Mouse (Mus musculus): ENCODE results near the gene Gm3476.
A peak's percentile ranks its signal among the peaks of the same experiment; 100 is the strongest.
"Not testable (repeated sequence)": the region's sequence is repeated elsewhere in the genome, so short reads cannot be mapped to it uniquely, and the experiment has no call there.

Gene Gm3476

GRCm38 (mm10) chr14:6125707-6126106 is at the start of gene Gm3476:
Gene Gm3476 (minus strand): TSS chr14:6125807.
- not testable (repeated sequence) for DNase-seq (ENCODE audit: low read depth, low spot score)

DNA sequence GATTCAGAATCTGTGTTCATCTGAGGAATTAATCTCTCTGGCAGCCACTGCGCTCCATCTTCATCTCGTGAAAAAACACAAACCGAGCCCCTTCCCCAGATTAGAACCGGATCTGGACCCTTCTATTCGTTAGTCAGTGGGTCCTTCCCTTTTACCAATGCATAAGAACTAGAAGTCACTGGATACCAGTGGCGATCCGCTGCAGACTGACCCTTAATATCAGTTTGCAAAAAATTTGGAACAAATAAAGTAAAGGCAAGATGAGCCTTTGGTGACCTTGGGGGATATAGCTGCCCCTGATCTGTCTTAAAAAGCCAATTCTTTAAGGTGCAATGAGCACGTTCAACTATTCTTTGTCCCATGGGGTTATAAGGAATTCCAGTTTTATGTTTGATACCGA is 37.9 kb upstream of the Gm3476 start:
- not testable (repeated sequence) for DNase-seq (ENCODE audit: low read depth, low spot score)

DNA sequence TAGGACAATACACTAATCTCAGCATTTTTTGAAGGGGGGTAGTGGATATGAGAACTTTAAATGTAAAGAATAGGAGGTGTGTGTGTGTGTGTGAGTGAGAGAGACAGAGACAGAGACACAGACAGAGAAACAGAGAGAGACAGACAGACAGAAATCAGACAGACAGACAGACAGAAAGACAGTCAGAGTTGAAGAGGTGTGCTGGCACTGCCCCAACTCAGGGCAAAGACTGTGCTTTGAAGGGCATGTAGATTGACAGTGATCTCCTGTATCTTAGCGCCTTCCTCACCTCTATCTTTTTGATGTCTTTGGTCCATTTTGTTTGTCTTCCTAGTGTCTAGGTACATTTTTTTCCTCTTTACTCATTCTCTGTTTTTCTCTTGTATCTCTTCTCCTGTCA is 35.5 kb upstream of the Gm3476 start:
- not testable (repeated sequence) for DNase-seq (ENCODE audit: low read depth, low spot score)

DNA sequence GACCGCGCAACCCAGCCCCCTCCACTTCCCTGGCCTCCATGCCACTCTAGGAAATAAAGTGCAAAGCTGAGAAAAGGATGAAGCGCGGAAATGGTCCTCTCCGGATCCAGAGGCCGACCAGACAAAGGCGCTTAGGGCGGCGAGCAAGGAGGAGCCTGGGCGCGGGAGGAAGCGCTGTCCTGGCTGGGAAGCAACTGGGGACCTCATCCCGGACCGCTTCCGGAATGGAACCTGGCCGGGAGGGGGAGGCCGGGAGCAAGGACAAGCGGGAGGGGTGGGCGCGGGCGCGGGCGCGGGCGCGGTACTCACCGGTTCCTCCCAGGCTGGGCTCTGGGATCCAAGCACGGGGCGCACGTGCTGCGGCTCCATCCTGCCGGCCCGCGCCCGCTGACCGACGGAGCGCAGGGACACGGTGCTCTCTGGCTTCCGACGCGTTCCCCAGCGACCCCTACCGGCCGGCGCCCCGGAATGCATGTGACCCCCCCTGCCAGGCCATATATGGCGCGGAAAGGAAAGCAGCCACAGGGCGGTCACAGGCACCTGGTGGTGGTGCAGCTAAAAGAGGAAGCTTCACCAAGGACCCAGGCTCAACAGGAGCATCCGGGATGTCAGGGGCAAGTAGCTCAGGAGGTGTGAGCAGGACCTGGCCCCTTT is 17.2 kb downstream of the Gm3476 start, which contains the start of gene Gm3468:
Gm3468 (minus strand) TSS at position 394 of the 654 bp plus-strand sequence.
- DNase-seq (ENCODE audit: low read depth, low spot score) = peak; percentile 29

DNA sequence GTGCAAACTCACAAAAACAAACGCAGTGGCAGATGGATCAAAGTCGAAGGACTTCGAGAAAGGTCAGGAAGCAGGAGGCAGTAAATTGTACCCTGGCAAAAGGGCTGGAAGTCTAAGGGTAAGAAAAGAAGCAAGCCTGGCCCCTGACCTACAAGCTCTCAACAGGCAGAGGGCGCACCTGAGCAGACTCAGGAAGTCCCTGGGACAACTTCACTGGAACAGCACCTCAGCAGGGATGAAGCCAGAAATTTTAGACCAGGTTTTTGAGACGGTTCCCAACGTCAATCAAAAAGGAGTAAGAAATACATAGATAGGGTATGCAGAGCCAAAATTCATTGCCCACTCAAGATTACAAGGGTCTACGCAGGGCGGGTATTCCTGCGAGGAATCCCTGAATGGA is 18.1 kb downstream of the Gm3476 start:
- DNase-seq (ENCODE audit: low read depth, low spot score) = not testable (repeated sequence)

GRCm38 (mm10) chr14:6093842-6094241 is 31.8 kb downstream of the Gm3476 start, which contains the start of gene Gm8206:
Gene Gm8206 (minus strand): TSS chr14:6093942.
- DNase-seq (ENCODE audit: low read depth, low spot score) = not testable (repeated sequence)

DNA sequence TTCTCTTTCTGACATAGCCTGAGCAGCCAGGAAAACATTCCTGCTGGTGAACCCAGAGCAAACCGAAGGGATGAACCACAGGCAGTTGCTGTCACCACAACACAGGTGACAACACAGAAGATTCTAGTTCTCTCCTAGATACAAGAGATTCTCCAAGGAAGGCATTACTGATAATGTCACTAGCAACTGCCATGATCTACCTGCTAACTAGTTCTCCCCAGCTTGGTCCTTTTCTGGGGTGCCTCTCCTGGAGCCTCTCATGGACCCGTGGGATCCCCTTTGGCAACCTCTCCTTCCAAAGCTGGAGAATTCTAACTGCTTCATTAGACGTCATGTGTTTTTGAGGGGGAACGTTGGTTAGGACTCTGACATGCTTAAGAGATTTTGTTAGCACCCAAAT is 67.4 kb downstream of the Gm3476 start, which contains the start of gene Gm6337:
Gm6337 (minus strand) TSS at position 101 of the 400 bp plus-strand sequence.
- not testable (repeated sequence) for DNase-seq (ENCODE audit: low read depth, low spot score)
